Mouse (Mus musculus): ENCODE measurements at regions not wholly inside any gene's neighbourhood (a gene's known extent, or its start where the extent isn't known, plus 50 kb on each side); places are given as distances from the start of the nearest gene placed in this dataset.

DNA sequence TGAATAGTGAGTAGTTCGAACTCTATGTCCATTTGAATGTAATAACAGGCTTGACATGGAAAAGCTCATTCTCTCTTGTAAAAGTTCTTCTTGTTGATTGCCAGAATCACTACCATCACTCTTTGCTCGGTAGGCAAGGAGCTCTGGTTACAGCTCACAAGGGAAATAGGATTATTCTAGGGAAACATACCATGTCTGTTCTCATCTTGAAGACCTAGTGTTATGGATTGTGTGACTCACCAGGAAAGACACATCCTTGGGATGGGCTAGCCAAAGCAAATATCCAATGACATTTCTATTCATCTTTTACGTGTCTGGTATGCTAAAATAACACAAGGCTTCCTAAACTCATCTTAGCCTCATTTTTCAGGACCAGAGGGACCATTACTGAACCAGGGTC lies 155.4 kb upstream of the Slc25a13 start:
- TF ChIP-seq POLR2A (IDR thresholded peaks at IDR 0.05; ENCODE audit: extremely low read depth, insufficient read depth, low read length) (no peak), CTCF (IDR thresholded peaks at IDR 0.05; ENCODE audit: low read depth, low read length) (no peak)
